Mouse (Mus musculus): ENCODE measurements around the gene Zbtb46.
A peak's percentile ranks its signal among the peaks of the same experiment; 100 is the strongest.

Zbtb46 gene

DNA sequence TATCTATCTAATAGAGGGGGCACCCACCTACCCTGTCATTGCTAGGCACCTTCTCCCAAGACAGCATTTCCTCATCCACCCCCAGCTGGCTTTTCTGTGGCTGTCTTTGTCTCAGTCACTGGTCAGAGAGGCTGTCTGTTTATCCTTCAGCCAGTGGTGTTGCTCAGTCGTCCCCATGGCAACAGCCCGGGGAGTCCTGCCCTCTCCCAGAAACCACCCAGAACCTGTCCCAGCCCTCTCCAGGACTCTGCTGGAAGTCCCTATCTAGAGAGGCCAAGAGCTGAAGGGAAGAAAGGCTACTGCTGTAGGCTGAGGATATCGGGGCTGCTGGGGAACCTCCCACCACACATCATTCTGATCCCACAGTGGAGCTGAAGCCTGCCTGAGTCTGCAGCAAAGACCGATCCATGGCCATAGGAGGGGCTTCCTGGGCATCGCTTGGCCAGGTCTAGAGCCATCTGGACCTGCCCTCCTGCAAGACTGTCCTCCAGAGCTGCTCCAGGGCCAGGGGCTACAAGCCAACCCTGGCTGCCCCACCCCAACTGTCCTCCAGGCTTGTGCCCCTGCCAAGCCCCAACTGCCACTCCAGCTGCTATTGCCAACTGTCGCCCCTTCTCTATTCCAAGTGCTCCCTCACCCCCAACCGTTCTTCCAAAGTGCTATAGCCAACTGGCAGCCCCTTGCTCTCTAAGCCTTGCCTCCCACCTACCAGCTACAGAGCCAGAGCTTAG is 3.9 kb upstream of the Zbtb46 start:
- peak; percentile 65 for DNase-seq

DNA sequence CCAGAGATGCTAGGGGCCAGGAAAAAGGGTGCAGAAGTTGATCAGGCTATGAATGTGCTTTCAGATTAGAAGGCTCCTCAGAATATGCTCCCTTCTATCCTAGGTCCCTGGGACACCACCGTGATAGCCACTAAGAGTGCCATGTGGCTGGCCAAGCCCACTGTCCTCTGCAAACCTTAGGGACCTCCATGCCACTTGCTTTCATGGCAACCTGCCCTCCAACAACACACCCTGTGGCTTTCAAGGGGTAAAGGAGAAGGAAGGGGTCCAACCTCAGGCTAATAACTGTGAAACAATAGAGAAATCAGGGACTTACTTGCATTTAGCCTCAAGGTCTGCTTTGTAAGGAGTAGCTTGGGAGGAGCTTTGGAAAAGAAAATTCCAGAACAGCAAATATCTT is 3.4 kb upstream of the Zbtb46 start:
- DNase-seq = no peak

DNA sequence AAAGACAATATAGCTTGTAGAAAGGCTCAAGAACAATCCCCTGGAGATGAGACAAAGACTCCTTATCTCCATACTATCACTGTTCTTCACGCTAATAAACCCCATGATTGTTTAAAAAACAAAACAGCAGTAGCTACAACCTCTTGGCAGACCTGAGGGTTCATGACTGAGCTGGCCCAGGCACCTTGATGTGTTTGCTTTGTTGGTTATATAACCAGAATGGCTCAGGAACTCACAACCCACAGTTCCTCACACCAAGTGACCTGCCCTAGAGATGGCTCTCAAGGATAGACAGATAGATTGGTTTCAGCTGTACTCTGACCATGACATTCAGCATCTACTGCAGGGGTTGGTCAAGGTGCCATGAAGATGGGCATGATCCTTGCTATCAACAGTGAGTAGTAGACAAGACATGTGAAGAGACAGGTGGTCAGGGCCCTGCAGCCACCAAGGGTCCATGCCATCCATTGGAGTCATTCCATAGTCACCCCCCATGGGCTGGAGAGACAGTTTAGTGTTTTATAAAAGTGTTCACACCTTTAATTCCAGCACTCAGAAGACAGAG is 2.4 kb upstream of the Zbtb46 start:
- DNase-seq = no peak

DNA sequence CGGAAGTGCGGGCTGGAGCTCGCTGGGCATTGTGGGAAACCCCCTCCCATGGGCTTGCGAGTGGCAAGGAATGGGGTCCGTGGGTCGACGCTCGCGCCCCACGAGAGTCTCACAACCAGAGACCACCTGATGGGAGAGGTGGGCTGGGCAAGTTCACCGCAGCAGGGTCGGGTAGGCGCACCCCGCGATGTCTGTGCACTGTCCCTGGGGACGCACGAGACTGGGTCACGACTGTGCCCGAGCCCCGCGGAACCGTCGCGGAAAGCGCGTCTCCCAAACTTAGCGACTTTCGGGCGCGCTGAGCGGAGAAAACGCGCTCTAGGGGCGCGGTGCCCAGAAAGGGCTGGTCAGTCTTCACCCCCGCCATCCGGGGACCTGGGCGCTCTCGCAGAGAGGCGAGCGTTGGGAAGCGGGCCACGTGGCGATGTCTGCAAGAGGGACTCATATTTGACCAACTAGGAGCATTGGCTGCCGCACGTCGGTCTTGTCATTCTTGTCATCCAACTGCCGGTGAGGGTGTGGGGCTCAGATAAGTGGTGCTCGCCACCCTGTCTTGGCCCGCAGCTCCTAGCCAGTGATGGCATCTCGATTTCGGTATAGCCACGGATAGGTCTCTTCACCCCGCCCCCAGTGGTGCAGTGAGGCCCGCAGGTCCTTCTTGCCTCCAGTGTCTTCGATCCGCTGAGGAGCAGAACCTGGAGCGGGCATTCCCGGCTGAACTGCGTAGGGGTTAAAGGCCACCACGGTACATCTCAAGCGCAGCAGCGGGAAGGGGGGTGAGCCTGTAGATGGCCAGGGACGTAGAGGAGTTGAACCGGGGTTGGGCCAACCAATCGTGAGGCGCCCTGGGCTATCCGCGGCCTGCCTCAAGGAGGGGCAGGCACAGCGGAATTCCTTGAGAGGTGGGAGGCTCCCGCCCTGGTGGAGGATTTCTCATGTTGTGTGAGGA is 721 bp upstream of the Zbtb46 start:
- DNase-seq = peak; percentile 70

DNA sequence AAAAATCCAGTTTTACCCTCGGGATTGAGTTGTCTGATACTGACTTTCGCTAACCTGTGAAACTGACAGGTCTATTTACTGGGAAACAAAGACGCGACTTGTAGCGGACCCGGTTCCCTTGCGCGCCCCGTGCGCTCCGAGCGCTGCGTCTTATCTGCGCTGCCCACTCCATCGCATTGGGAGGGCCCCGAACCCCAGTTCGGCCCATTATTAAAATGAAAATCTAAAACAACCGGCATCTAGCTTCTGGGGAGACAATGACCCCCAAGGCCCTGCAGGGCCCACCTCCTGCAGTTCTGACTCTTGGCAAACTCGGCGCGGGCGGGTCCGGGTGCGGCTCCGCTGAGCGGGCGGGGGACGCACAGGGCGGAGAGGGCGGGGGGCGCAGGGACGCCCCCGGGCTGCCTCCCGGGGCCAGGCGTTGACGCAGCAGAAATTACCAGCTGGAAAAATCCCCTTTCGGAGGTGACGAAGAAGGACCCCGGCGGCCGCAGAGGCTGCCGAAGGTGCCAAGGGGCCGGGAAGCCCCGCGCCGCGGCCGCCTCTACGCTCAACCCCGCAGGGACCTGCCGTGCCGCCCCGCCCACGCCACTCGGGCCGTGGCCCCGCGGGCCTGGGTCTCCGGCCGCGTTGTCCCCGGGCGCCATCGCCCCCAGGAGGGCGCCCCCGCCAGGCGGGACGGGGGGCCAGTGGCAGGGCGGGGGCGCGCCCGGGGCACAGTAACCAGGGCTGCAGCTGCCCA is 644 bp downstream of the Zbtb46 start:
- no peak for DNase-seq

DNA sequence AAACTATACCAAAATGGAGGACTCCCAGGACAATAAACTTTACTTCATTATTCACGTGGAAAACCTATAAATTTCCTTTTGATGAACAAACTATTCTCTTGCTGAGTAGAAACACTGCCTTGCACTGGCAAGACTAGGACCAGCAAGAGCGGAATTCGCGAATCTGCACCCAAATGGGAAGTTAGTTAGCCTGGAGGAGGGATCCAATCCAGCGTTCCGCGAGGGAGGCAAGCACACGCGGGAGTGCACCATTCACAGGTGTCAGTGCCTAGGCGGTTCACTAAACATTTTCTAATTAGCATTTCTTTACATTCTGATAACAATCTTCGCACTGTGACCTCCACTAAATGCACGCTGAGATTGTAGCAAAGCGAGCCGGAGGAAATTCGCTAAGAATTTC is 1.4 kb downstream of the Zbtb46 start:
- no peak for DNase-seq

DNA sequence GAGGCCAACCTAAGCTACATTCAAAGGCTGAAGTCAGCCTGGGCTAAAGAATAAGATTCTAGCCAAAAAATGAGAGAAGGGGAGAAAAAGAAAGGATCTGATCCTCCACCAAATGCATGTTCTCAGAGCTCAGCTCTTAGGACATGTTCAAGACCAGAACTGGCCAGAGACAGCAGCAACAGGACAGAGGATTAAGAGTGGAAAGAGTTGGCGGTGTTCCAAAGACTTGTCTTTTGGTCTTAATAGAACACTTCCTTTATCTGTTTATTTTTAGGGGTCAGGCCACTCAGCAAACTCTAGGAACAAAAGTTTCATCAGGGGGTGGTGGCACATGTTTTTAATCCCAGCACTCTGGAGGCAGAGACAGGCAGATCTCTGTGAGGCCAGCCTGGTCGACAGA is 3.3 kb downstream of the Zbtb46 start:
- DNase-seq = peak; percentile 63

DNA sequence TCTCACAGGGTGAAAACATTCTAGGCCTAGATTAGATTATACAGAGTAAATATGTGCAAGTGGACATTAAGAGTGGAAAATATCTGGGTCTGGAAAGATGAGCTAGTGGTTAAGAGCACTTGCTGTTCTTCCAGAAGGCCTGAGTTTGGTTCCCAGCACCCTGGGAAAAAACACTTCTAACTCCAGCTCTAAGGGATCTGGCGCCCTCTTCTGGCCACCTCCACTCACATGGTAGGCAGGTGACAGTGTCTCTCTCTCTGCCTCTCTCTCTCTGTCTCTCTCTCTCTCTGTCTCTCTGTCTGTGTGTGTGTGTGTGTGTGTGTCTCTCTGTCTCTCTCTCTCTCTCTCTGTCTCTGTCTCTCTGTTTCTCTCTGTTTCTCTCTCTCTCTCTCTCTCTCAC is 6.0 kb downstream of the Zbtb46 start:
- DNase-seq = no peak

DNA sequence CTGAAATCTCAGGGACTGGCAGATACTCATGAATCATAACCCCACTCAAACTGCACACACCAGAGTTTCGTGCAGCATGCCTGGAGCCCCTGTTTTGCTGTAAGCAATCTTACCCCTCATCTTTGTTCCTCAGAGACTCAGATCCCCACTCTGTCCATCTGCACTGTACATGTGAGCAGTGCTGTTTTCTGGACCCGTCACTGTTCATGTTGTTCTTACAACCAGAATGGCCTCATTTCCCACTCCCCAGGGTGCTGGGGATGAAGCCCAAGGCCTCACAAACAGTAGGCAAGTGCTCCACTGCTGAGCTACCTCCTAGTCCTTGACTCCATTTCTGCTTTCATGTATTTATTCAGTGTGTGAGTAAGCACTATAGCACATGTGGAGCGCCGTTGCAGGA is 7.0 kb downstream of the Zbtb46 start:
- DNase-seq = no peak

DNA sequence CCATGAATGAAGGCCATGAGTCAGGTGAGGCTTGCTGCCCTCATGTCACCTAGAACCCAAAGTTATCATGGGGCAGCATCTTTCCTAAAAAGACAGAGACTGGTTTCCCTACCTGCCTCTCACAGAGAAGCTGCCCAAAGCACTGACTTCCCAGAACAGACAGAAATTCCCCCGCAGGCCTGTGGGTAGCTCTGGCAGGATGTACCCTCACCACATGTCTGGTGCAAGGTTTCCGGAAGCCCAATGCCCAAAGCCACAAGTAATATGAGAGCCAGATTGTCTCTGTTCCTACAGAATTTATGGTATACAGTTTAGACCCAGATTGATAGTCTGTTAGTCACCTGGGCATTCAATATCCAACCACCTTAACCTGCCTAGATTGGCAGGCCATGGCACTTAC is 16.2 kb downstream of the Zbtb46 start:
- DNase-seq = no peak

DNA sequence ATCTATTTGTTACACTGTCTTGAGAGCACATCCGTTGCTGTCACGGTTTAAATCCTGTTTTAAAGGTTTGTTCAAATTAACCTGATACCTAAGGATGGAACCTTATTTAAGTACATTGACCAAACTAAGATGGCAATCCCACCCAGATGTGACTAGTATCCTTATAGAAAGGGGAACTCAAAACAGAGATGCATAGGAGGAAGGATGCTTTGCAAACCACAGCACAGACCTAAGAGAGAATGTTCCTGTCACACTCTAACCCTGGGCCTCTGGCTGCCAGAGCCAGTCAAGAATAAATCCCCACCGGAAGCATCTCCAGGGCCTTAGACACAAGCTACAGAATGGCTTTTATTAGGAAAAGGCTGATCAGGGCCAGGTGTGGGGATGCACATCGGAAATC is 21.1 kb downstream of the Zbtb46 start:
- no peak for DNase-seq

DNA sequence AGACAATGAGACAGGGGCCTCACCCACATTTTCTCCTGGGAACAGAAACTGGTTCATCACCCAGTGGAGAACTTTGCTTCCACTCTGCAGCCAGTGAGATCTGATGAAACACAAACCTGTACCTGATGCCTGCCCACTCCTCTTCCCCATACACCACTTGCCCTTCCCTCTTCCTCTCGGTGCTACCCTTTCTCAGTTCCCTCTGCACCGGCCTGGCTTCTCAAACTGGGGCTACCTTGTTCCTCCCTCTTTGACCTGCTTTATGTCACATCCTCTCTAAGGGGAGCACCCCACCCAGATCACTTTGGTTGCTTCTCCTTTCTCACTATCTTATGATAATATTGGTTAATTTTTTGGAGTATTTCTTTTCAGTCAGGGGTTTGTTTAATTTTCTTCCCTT is 23.0 kb downstream of the Zbtb46 start:
- no peak for DNase-seq

DNA sequence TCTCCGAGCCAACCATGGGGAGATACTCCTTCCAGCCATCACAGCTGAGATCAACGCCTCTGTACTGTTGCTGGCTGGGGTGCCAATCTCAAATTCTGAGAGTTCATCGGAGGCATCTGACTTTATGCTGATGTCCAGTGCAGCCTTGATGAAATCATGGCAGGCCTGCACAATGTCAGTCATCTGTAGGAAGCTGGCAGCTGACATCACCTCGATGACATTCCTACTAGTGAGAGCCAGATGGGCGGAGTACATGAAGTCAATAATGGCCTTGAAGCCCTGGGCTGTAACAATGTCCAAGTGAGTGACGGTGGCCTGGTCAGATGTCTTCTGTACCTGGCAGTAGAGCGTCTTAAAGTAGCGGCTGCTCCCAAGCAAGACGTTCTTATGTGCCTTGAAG is 35.4 kb downstream of the Zbtb46 start:
- no peak for DNase-seq

DNA sequence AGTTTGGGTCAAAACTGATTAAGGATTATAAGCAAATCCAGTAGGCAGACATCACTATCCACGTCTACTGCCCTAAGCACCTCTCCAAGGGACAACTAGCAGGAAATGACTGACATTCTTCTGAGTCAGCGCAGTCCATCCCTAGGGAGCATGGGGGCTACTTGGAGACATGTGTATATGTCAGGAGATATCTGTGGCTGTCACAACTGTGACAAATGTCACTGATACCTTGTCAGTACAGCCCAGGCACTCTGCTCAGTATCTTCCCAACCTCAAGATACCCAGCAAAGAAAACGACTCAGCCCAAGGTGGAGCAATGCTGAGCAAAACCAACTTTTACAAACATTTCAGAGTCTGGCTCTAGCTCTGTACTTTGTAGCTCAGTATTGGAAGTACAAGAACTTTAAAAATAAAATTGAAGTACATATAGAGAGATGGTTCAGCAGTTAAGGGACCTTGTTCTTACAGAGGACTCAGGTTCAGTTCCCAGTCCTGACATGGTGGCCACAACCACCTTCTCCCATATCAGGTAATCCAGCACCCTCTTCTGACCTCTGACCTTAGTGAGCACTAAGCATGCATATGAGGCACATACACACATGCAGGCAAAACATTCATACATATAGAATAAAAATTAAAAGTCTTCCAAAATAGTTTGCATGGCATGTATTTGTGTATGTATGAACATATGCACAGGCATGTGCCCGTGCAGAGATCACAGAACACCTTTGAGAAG is 38.2 kb downstream of the Zbtb46 start:
- DNase-seq = no peak

DNA sequence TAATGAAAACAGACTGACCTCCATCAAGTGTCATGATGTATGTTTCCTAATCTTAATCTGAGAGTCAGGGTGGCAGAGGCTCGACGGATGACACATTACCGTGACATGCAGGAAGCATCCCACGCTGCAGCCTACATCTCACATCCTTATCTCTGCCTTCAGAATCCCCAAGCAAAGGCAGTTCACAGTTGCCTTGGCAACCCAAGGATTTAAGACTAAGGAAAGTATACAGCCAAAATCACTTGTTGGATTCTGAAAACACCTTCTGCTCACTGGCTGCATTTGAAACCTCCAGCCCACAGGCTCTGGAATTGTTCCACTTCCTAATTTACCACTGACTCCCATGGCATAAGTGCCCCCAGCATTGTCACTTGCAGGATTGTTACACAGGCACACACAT is 38.8 kb downstream of the Zbtb46 start:
- DNase-seq = no peak

DNA sequence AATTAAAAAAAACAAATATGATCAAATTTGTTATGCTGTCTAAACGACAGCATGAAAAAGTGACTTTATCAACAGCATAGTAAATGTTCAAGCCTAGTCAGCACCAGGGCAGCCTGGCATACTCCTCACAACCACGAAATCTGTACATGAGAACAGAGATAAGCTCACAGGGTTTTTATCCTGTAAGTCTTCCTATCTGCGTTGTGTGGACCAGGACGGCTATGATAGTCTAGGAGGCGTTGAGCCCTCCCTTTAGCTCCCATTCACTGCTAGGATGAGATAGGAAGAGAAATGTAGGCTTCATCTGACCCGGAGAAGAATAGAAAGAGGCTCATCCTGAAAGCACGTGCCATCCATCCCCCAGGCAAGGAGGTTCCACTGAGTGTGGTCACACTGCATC is 39.9 kb downstream of the Zbtb46 start:
- DNase-seq = no peak

DNA sequence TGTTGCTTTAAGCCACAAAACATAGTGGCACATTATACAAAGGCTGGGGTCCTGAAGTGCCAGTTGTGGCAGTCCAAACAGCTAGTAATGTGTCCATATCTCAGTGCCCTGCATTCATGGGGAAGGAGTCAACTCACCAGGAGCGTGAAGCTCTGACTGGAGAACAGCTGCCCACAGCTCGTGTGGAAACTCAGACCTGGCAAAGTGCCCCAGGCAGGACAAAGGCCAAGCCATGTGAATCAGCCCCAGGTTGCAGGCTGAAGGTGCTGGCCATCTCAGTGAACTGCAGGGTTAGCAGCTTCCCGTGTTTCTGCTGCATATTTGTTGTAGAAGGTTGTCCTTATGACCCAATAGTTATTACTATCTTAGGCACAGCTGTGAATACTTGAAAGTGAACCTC is 43.3 kb downstream of the Zbtb46 start:
- peak; percentile 78 for DNase-seq

DNA sequence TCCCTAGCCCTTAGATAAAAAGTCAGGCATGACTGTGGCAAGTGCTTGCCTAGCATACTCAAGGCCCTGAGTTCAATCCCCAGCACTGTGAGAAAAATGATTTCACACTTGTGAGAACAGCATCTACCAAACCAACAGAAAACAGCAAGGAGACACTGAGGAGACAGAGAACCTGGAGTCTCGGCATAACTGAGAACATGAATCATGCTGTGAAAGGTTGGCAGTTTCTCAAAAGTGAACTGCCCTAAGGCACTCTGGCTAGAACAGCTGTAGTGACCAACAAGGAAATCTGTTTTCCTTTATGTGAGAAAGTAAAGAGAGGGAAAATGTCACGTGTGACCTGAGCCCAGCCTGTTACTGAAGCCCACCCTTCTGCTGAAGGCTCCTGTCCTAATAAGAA is 46.1 kb downstream of the Zbtb46 start:
- no peak for DNase-seq

DNA sequence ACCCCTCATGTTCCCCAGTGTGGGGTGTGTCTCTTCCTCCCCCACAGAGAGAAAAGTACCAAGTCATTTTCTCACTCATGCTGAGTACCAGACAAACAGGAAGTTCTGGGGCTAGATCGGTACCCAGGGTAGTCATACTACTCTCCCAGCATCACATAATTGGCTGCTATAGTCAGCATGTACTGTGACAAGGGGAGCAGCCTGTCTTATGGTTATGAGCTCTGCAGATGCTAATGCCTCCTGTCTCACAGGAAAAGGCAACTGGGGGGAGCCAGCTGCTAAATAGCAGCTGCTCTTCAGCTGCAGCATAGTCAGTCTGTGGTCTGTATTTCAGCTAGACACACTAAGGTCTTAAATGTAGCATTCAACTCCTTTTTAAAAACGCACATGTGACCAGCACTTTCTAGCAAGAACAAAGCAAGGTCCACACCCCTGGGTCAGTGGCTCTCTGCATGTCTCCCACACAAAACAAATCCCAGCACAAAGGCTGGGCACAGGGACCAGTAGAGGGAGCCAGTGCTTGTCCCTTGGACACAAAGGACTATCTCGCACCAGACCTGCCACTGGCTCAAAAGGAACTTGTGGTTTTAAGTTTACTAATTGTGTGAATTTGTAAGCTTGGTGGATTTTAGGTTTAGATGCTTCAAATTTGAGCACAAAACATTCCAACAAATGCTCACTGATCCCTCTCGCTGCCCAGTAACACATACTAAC is 48.3 kb downstream of the Zbtb46 start:
- DNase-seq = peak; percentile 79

DNA sequence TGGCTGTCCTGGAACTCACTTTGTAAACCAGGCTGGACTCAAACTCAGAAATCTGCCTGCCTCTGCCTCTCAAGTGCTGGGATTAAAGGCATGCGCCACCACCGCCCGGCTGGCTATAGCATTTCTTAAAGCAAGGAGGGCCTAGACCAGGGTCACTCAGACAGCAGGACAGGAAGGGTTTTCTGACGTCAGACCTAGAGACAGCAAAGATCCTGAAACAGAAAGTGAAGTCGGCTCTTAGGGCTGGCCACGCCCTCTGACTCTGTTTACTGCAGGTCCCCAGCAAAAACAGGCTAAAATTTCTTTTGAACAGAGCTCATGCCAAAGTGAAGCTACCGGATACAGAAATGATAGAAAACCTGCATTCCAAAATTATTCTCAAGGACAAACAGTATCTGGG is 49.6 kb downstream of the Zbtb46 start:
- no peak for DNase-seq

DNA sequence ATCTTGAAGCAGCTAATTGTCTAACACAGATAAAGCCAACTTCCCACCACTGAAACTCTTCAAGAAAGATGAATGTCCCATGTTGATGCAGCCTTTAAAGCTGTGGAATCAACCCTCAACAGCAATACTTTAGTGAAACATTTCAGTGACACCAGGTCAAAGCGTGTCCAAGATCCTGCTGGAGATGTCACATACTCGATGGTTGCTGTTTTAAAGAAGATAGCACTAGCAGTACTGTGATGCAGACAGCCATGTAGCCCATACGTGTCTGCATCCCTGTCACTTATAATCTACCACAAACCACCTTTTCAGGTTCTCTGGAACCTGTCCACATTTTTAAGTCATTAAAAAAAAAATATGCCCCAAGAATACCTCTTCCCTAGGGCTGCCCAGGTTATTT is 55.5 kb downstream of the Zbtb46 start:
- no peak for DNase-seq

DNA sequence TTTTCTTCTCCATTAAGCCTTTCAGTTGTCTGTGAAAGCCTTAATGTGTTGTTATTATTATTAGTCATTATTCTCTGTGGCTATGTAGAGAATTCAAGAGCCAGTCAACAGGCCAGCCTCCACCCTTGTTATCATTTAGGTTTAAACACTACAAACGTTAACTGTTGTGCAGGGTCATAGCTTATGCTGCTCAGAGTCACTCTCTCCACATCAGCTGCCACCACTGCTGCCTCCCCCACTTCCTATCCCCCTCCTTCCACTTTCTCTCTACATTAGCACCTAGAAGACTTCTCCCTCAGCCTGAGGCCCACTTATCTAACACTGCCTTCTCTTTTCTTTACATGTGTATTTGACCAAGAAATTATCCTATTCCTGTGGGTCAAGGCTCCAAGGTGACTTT is 57.7 kb downstream of the Zbtb46 start:
- DNase-seq = no peak
